Mouse (Mus musculus) heart, adult 2 months (tissue): ENCODE measurements at regions not wholly inside any gene's neighbourhood (a gene's known extent, or its start where the extent isn't known, plus 50 kb on each side); places are given as distances from the start of the nearest gene placed in this dataset.

Experiments used
- CTCF ChIP-seq: fragments of 200-600 bp; IDR thresholded peaks from 2 replicates; pipeline ENCODE4 v1.8.1; 2022; ENCODE audit warnings: antibody characterized with exemption, mild to moderate bottlenecking, moderate library complexity
- EP300 ChIP-seq: fragments of 200-500 bp; IDR thresholded peaks from 2 replicates; pipeline ENCODE4 v1.6.1; 2011; ENCODE audit warnings: low read depth, low read length, control low read depth; ENCODE audit not compliant: insufficient read depth

DNA sequence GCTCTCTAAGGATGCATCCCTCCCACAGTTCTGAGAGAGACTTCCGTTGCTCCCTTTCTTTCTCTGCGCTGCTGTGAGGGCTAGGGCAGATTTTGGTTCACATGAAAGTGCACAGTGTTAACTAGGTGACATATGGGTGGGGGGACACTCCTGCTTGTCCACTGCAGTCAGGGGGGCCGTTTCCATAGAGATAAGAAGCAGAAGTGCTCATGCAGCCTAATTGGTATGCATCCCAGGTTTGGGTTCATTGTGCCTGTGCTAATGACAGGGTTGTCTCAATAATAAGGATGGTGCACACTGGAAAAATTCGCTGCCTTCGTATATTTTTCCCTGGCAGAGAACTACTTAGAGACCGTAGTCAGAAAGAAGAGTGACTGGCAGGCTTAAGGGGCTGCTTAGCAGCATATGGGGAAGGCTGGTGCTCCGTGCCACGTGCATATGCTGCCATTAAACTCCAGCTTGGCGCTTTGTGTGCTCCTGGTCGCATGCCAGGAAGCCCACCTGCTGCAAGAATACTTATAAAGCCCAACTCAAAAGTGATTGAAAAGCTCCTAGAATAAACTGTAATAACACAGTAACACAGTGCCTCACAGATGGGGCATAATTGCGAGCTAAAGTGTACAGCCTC, 152.1 kb upstream of the A230072I06Rik start:
- TF ChIP-seq EP300: no peak
- TF ChIP-seq CTCF: no peak
